Mouse (Mus musculus) central nervous system, embryonic 18 days (tissue): ENCODE data around the gene Gm16513. TPM values are rescaled to one million over a fixed set of nuclear protein-coding genes. Genes with fewer than 3 reads are reported as not detected.

Experiments used
- polyA plus RNA-seq: library from polyadenylated mRNA; depleted of rRNA; stranded (reverse); fragments of >200 nt; gene quantifications from 2 replicates; pipeline ENCODE4 v1.2.3, GENCODE M21; 2012; rRNA removed

The Gm16513 gene
- polyA plus RNA-seq: not detected in 2 replicates

DNA sequence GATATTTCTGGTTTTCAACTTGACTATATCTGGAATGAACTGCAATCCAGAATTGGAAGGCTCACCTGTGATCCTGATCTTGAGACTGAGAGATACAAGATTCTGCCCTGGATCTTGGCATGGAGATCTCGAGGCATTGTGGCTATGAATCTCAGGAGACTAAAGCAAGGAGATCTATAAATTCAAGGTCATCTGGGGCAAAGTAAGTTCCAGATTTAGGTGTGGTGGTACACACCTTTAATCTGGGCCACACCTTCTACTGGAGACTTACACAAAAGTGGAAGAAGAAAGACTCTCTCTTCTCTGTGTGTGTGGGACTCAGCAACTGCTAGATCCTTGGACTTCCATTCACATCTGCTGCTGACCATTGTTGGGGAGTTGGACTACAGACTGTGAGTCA, at the start of gene Gm16513:
Gm16513 (plus strand) TSS at position 301 of the 400 bp plus-strand sequence.

Other genes with a start within 250 kb of the Gm16513 start
- not detected in 2 replicates for gene Gm6367, start 194.0 kb upstream of the Gm16513 start, polyA plus RNA-seq
- gene Gm7942, start 75.7 kb upstream of the Gm16513 start, polyA plus RNA-seq: not detected in 2 replicates
- gene Gm10424, start 90.1 kb downstream of the Gm16513 start, polyA plus RNA-seq: not detected in 2 replicates
- gene Gm3259, start 123.3 kb downstream of the Gm16513 start, polyA plus RNA-seq: not detected in 2 replicates